Mouse (Mus musculus): ENCODE measurements around the gene Ccdc189.

DNA sequence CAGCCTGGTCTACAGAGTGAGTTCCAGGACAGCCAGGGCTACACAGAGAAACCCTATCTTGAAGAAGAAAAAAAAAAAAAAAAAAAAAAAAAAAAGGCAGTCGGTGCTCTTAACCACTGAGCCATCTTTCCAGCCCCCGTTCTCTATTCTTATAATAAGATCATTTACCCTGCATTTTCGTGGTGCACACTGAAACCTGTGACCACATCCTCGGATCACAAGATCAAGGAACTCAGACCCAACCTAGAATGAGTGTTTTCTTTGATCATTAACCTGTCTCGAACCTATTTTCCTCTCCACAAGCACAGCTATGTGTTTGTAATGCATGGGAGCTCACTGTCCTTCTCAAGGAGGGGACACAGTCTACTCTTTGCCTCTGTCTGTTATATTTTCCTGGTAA, 40.3 kb upstream of the Ccdc189 start:
- TF ChIP-seq CTCF (conservative IDR thresholded peaks at IDR 0.05; ENCODE audit: low read length): no peak
- TF ChIP-seq NANOG (IDR thresholded peaks at IDR 0.05; ENCODE audit: borderline replicate concordance, low read length): no peak
- TF ChIP-seq POU5F1 (IDR thresholded peaks at IDR 0.05; ENCODE audit: borderline replicate concordance, low read length): no peak
